Mouse (Mus musculus) midbrain, embryonic 16.5 days (tissue): Measurements from ENCODE around the gene Ctrl. TPM values are rescaled to one million over a fixed set of nuclear protein-coding genes. Genes with fewer than 3 reads are reported as not detected.

Source experiments
- ATAC-seq: fragments of 200-750 bp; cut with Nextera tagmentation; 2 replicates; pipeline ENCODE4 v1.8.0; 2017; ENCODE audit warnings: moderate TSS enrichment
- H3K27ac ChIP-seq: fragments of 300-500 bp; sonication (generic); 2 replicates; pipeline ENCODE4 v1.5.1; 2014; ENCODE audit warnings: mild to moderate bottlenecking, low read length, mixed read lengths
- H3K27me3 ChIP-seq: fragments of 300-500 bp; sonication (generic); 2 replicates; pipeline ENCODE4 v1.6.1; 2014; ENCODE audit warnings: low read depth, low read length, mixed read lengths; ENCODE audit not compliant: control insufficient read depth, insufficient read depth
- H3K36me3 ChIP-seq: fragments of 300-500 bp; sonication (generic); 2 replicates; pipeline ENCODE4 v1.6.1; 2014; ENCODE audit warnings: mild to moderate bottlenecking, low read length, moderate library complexity, mixed read lengths; ENCODE audit not compliant: control insufficient read depth, insufficient read depth
- H3K4me1 ChIP-seq: fragments of 300-500 bp; sonication (generic); 2 replicates; pipeline ENCODE4 v1.6.1; 2014; ENCODE audit warnings: mild to moderate bottlenecking, low read length, mixed read lengths; ENCODE audit not compliant: control insufficient read depth, insufficient read depth
- H3K4me2 ChIP-seq: fragments of 300-500 bp; sonication (generic); 2 replicates; pipeline ENCODE4 v1.6.1; 2014; ENCODE audit warnings: mild to moderate bottlenecking, low read length, mixed read lengths
- H3K4me3 ChIP-seq: fragments of 300-500 bp; sonication (generic); 2 replicates; pipeline ENCODE4 v1.5.1; 2014; ENCODE audit warnings: low read depth, mild to moderate bottlenecking, low read length, moderate library complexity, mixed read lengths
- H3K9ac ChIP-seq: fragments of 300-500 bp; sonication (generic); 2 replicates; pipeline ENCODE4 v1.6.1; 2014; ENCODE audit warnings: low read depth, low read length, mixed read lengths
- H3K9me3 ChIP-seq: fragments of 300-500 bp; sonication (generic); replicated peaks from 2 replicates; pipeline ENCODE4 v1.6.1; 2014; ENCODE audit warnings: mild to moderate bottlenecking, low read length, mixed read lengths; ENCODE audit not compliant: control insufficient read depth, poor library complexity, severe bottlenecking
- WGBS: fragments of 180-500 bp; shearing (Covaris S2); extraction: QIAGEN DNeasy Blood & Tissue Kit; methylation state at CpG from one replicate; pipeline ENCODE4 v1.1.7; 2014; 5-methylcytosine and 5-hydroxymethylcytosine counted together
- microRNA-seq: library from miRNA; unstranded; fragments of <30 nt; microRNA quantifications from one replicate; pipeline ENCODE4, GENCODE M21; 2017
- polyA plus RNA-seq: library from polyadenylated mRNA; unstranded; fragments of >200 nt; fragmentation: Nextera tagmentation; extraction: Ambion mirVana; gene quantifications from 2 replicates; pipeline ENCODE4 v1.2.1, GENCODE M21; 2015

The Ctrl gene
- polyA plus RNA-seq, 1 experiment from 2014 or later = 4.9 TPM

DNA sequence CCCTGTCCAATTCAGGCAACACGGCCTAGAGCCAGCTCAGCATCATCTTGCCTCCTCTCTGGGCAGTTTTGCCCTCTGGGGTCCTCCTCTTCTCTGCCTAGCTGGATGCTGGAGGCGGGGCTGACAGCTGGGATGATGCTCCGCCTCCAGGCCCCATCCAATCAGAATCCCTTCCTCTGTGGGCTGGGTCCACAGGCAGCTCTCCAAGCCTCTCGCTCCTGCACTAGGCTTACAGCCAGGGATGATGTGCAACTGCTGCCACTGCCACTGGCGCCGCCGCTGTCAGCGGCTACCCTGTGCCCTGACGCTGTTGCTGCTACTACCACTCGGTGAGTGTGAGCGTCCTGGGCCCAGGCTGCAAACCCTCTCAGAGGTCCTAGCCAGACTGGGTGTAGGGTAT, 40.3 kb downstream of the Ctrl start, which contains the start of gene Nrn1l:
Gene Nrn1l, plus strand, starts transcription at position 229 of the 400 bp plus-strand sequence.
- Histone ChIP-seq H3K4me1 (peaks cover 5% of the 10 kb centered on the region; the same call in 1 of the 2 replicates), H3K27ac (0 out of 2 replicates have a peak within 1 kb of the TSS, but pooled peaks have one; percentile 8), H3K4me3 (no peak within 1 kb of the TSS), H3K27me3 (no peaks in the 10 kb centered on the region), H3K36me3 (peaks cover 35% of the 10 kb centered on the region), H3K9ac (0 out of 2 replicates have a peak within 1 kb of the TSS, but pooled peaks have one; percentile 20), H3K9me3 (no peaks in the 10 kb centered on the region), H3K4me2 (peak within 1 kb of the TSS; percentile 23; the same call in 1 of the 2 replicates)
- ATAC-seq = peak; percentile 74
- WGBS = 5% methylated on average over 11 of the region's 11 CpGs

DNA sequence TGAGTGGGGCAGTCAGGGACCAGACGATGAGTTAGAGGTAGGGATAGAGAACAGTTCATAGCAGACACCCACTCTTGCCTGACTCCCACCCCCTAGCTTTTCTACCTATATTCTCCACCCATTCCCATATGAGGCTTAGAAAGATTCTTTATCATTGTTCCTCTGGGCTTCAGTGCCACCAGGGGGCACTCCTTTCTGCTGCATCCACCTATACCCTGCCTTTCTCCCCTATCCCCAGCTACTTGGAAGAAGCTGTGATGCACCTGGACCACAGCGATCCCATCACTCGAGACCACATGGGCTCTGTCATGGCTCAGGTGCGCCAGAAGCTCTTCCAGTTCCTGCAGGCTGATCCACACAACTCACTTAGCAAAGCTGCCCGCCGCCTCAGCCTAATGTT, 41.2 kb downstream of the Ctrl start:
- no peaks in the 10 kb centered on the region for H3K27me3 ChIP-seq
- H3K9ac ChIP-seq = no peak overlapping the region
- H3K9me3 ChIP-seq = no peaks in the 10 kb centered on the region
- ATAC-seq = no peak
- 87% methylated on average over 6 of the region's 6 CpGs for WGBS
- no peak overlapping the region for H3K4me2 ChIP-seq
- H3K27ac ChIP-seq = no peak overlapping the region
- no peak overlapping the region for H3K4me3 ChIP-seq
- peaks cover 5% of the 10 kb centered on the region; the same call in 1 of the 2 replicates for H3K4me1 ChIP-seq
- H3K36me3 ChIP-seq = peaks cover 39% of the 10 kb centered on the region

DNA sequence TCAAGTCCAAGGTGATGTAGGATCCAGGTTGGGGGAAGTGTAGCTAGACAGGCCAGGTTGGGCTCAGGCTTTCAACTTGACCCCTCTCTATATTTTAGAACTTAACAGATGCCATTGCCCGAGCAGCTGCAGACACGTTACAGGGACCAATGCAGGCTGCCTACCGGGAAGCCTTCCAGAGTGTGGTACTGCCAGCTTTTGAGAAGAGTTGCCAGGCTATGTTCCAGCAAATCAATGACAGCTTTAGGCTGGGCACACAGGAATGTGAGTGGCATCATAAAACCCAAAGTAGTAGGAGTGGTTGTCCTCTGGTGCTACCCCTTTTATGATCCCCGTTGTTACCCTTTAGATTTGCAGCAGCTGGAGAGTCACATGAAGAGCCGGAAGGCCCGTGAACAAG, 42.8 kb downstream of the Ctrl start:
- Histone ChIP-seq H3K27ac (no peak overlapping the region), H3K4me2 (no peak overlapping the region), H3K9me3 (no peaks in the 10 kb centered on the region), H3K4me1 (peaks cover 5% of the 10 kb centered on the region; the same call in 1 of the 2 replicates), H3K9ac (no peak overlapping the region), H3K4me3 (no peak overlapping the region), H3K36me3 (peaks cover 53% of the 10 kb centered on the region), H3K27me3 (no peaks in the 10 kb centered on the region)
- WGBS = 93% methylated on average over 6 of the region's 6 CpGs
- no peak for ATAC-seq

DNA sequence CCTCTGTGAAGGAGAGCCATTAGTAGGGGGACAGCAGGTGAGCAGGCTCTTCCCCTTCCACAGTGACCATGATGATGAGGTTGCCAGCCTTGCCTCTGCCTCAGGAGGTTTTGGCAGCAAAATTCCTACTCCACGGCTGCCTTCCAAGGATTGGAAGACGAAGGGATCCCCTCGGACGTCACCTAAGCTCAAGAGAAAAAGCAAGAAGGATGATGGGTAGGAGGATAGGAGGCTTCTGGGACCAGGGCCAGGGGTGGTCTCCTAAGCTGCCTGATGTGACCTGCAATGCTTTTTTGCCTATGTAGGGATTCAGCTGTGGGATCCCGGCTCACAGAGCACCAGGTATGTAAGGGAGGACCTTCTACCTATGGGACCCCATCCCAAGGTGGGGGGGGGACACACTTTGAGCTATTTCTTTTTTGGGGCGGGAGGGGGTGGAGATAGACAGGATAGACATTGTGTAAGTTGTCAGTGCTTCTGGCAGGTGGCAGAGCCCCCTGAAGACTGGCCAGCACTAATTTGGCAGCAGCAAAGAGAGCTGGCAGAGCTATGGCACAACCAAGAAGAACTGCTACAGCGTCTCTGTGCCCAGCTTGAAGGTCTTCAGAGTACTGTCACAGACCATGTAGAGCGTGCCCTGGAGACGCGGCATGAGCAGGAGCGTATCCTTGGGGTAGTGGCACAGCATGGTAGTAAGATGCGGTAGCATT, 43.8 kb downstream of the Ctrl start:
- H3K9ac ChIP-seq = no peak overlapping the region
- WGBS = 95% methylated on average over 12 of the region's 12 CpGs
- no peak overlapping the region for H3K4me3 ChIP-seq
- peaks cover 60% of the 10 kb centered on the region for H3K36me3 ChIP-seq
- peaks cover 5% of the 10 kb centered on the region; the same call in 1 of the 2 replicates for H3K4me1 ChIP-seq
- no peaks in the 10 kb centered on the region for H3K9me3 ChIP-seq
- ATAC-seq = no peak
- no peaks in the 10 kb centered on the region for H3K27me3 ChIP-seq
- no peak overlapping the region for H3K4me2 ChIP-seq
- H3K27ac ChIP-seq = no peak overlapping the region

Small RNA genes lying within 50 kb of the gene (microRNA-seq; reads per million reads assigned to microRNA genes)
- gene Mir7074 = not detected

Other genes starting within 250 kb of the Ctrl start
- gene Carmil2, start 247.6 kb downstream of the Ctrl start, polyA plus RNA-seq = 22.9 and 23.0 TPM in 2 replicates
- 95.6 and 97.6 TPM in 2 replicates for gene Acd, start 232.8 kb downstream of the Ctrl start, polyA plus RNA-seq
- gene Pard6a, start 232.7 kb downstream of the Ctrl start, polyA plus RNA-seq = 50.2 and 57.9 TPM in 2 replicates
- gene 4933405L10Rik, start 226.2 kb downstream of the Ctrl start, polyA plus RNA-seq = 0.28 and 0.45 TPM in 2 replicates
- 14.9 and 16.5 TPM in 2 replicates for gene Enkd1, start 225.7 kb downstream of the Ctrl start, polyA plus RNA-seq
- gene Gfod2, start 175.2 kb downstream of the Ctrl start, polyA plus RNA-seq = 94.0 and 95.6 TPM in 2 replicates
- 9.6 and 12.6 TPM in 2 replicates for gene Ranbp10, start 106.5 kb downstream of the Ctrl start, polyA plus RNA-seq
- 0.77 and 0.93 TPM in 2 replicates for gene Tsnaxip1, start 106.1 kb downstream of the Ctrl start, polyA plus RNA-seq
- 45.9 and 59.5 TPM in 2 replicates for gene Cenpt, start 80.6 kb downstream of the Ctrl start, polyA plus RNA-seq
- gene Thap11, start 78.7 kb downstream of the Ctrl start, polyA plus RNA-seq = 50.6 and 53.4 TPM in 2 replicates
- gene Nutf2, start 73.3 kb downstream of the Ctrl start, polyA plus RNA-seq = 146 and 153 TPM in 2 replicates
- 55.5 and 56.9 TPM in 2 replicates for gene Edc4, start 53.0 kb downstream of the Ctrl start, polyA plus RNA-seq
- gene Nrn1l, start 40.3 kb downstream of the Ctrl start, polyA plus RNA-seq = 0.53 TPM in 1 of 2 replicates, not detected in the other
- 10.6 and 10.8 TPM in 2 replicates for gene Pskh1, start 33.4 kb downstream of the Ctrl start, polyA plus RNA-seq
- 59.6 and 71.2 TPM in 2 replicates for gene Psmb10, start 4.6 kb upstream of the Ctrl start, polyA plus RNA-seq
- 1.3 and 3.0 TPM in 2 replicates for gene Lcat, start 9.5 kb upstream of the Ctrl start, polyA plus RNA-seq
- gene Slc12a4, start 32.2 kb upstream of the Ctrl start, polyA plus RNA-seq = 7.6 and 10.6 TPM in 2 replicates
- gene Dpep3, start 45.6 kb upstream of the Ctrl start, polyA plus RNA-seq = not detected in 2 replicates
- gene Dus2, start 57.5 kb upstream of the Ctrl start, polyA plus RNA-seq = 29.4 and 29.8 TPM in 2 replicates
- gene Dpep2nb, start 72.1 kb upstream of the Ctrl start, polyA plus RNA-seq = 0.25 TPM in 1 of 2 replicates, not detected in the other
- gene Ddx28, start 78.0 kb upstream of the Ctrl start, polyA plus RNA-seq = 20.3 and 21.5 TPM in 2 replicates
- 2.1 and 3.2 TPM in 2 replicates for gene Nfatc3, start 125.0 kb upstream of the Ctrl start, polyA plus RNA-seq
- 0.14 and 0.29 TPM in 2 replicates for gene Esrp2, start 203.1 kb upstream of the Ctrl start, polyA plus RNA-seq
- 24.5 and 25.2 TPM in 2 replicates for gene Pla2g15, start 216.5 kb upstream of the Ctrl start, polyA plus RNA-seq
- 41.8 and 53.5 TPM in 2 replicates for gene Slc7a6, start 235.0 kb upstream of the Ctrl start, polyA plus RNA-seq